ENCODE assay signal across 8 mouse cellular contexts in genomic region chr11:54437823-54438337, GRCm38 (mm10). TPM values are rescaled to one million over a fixed set of nuclear protein-coding genes. Genes with fewer than 3 reads are reported as not detected.
DNase-seq lines count a peak whose midpoint lies in the region; ATAC-seq and TF ChIP-seq lines count a peak whose summit lies in the region.

Fnip1 (plus strand) TSS chr11:54438199.

- peak within 1 kb of the TSS; percentile 92 for H3K9ac ChIP-seq in embryonic facial prominence, embryonic 13.5 days
- peak within 1 kb of the TSS; percentile 98 for H3K9ac ChIP-seq in heart, adult 2 months (ENCODE audit: low read depth, low read length)
- peak within 1 kb of the TSS; percentile 93 for H3K9ac ChIP-seq in limb, embryonic 13.5 days
- peak within 1 kb of the TSS; percentile 92 for H3K9ac ChIP-seq in midbrain, embryonic 16.5 days (ENCODE audit: low read depth, low read length)

- no peak for TF ChIP-seq CTCF in heart, adult 2 months (IDR thresholded peaks at IDR 0.05)

- peak; percentile 86 for DNase-seq in 3134 (ENCODE audit: extremely low read depth, insufficient read length, low spot score)
- DNase-seq in adrenal gland, postnatal 36 days = peak; percentile 97
- peak; percentile 95 to 97 for DNase-seq in heart, adult 2 months
- peak; percentile 93 to 94 for DNase-seq in kidney, adult 8-10 months
- peak; percentile 85 to 96 for DNase-seq in spleen, postnatal 10 days (ENCODE audit: low spot score in 2 of 2)

- peak; percentile 45 for TF ChIP-seq POLR2A in heart, adult 2 months (IDR thresholded peaks at IDR 0.05; ENCODE audit: insufficient read depth, low read depth, low read length)

- intact Hi-C loops in heart, adult 2 months (cut with DNase I) = loop anchor here (2.0 to 5.0 kb wide), 2 partner anchors 83 to 1024 kb away; partner anchors contain the start of gene Atox1

- peaks cover 3% of the 10 kb centered on the region; the same call in 1 of the 2 replicates for H3K79me2 ChIP-seq in heart, adult 2 months (replicated peaks; ENCODE audit: control insufficient read depth, insufficient read depth, low read length)

- H3K4me1 ChIP-seq in embryonic facial prominence, embryonic 13.5 days = peaks cover 11% of the 10 kb centered on the region; the same call in 1 of the 2 replicates
- H3K4me1 ChIP-seq in heart, adult 2 months (ENCODE audit: control insufficient read depth, insufficient read depth, low read length) = peaks cover 4% of the 10 kb centered on the region
- peaks cover 18% of the 10 kb centered on the region for H3K4me1 ChIP-seq in limb, embryonic 13.5 days
- H3K4me1 ChIP-seq in midbrain, embryonic 16.5 days (ENCODE audit: control insufficient read depth, insufficient read depth, low read length) = peaks cover 23% of the 10 kb centered on the region

- peak within 1 kb of the TSS; percentile 91 for H3K4me3 ChIP-seq in embryonic facial prominence, embryonic 13.5 days
- H3K4me3 ChIP-seq in heart, adult 2 months = peak within 1 kb of the TSS; percentile 97
- H3K4me3 ChIP-seq in limb, embryonic 13.5 days = peak within 1 kb of the TSS; percentile 94
- H3K4me3 ChIP-seq in midbrain, embryonic 16.5 days (ENCODE audit: low read depth, low read length) = peak within 1 kb of the TSS; percentile 97

- H3K9me3 ChIP-seq in embryonic facial prominence, embryonic 13.5 days = no peaks in the 10 kb centered on the region
- H3K9me3 ChIP-seq in limb, embryonic 13.5 days = no peaks in the 10 kb centered on the region
- no peaks in the 10 kb centered on the region for H3K9me3 ChIP-seq in midbrain, embryonic 16.5 days (replicated peaks; ENCODE audit: control insufficient read depth, low read length, poor library complexity, severe bottlenecking)

- no peaks in the 10 kb centered on the region for H3K27me3 ChIP-seq in embryonic facial prominence, embryonic 13.5 days
- H3K27me3 ChIP-seq in heart, adult 2 months (ENCODE audit: control insufficient read depth, insufficient read depth, low read length) = no peaks in the 10 kb centered on the region
- H3K27me3 ChIP-seq in limb, embryonic 13.5 days = no peaks in the 10 kb centered on the region
- H3K27me3 ChIP-seq in midbrain, embryonic 16.5 days (ENCODE audit: control insufficient read depth, insufficient read depth, low read depth, low read length) = no peaks in the 10 kb centered on the region

- H3K4me2 ChIP-seq in embryonic facial prominence, embryonic 13.5 days = peak within 1 kb of the TSS; percentile 71
- peak within 1 kb of the TSS; percentile 77 for H3K4me2 ChIP-seq in limb, embryonic 13.5 days (replicated peaks)
- peak within 1 kb of the TSS; percentile 71 for H3K4me2 ChIP-seq in midbrain, embryonic 16.5 days (ENCODE audit: low read length)

- WGBS in embryonic facial prominence, embryonic 13.5 days = under 1% methylated on average over 47 of the region's 47 CpGs
- WGBS in heart, adult 2 months = under 1% methylated on average over 35 of the region's 47 CpGs
- WGBS in limb, embryonic 13.5 days = under 1% methylated on average over 45 of the region's 47 CpGs
- WGBS in midbrain, embryonic 16.5 days = 0% methylated on average over 47 of the region's 47 CpGs

- H3K27ac ChIP-seq in embryonic facial prominence, embryonic 13.5 days = peak within 1 kb of the TSS; percentile 86
- peak within 1 kb of the TSS; percentile 99 for H3K27ac ChIP-seq in heart, adult 2 months
- H3K27ac ChIP-seq in limb, embryonic 13.5 days = peak within 1 kb of the TSS; percentile 83
- peak within 1 kb of the TSS; percentile 83 for H3K27ac ChIP-seq in midbrain, embryonic 16.5 days (ENCODE audit: low read length)

- ATAC-seq in embryonic facial prominence, embryonic 13.5 days (ENCODE audit: insufficient number of reproducible peaks, insufficient read depth, low FRiP score, low TSS enrichment, low read depth) = peak; percentile 96
- peak; percentile 95 for ATAC-seq in limb, embryonic 13.5 days (ENCODE audit: low FRiP score, low read depth)
- ATAC-seq in midbrain, embryonic 16.5 days = peak; percentile 97

- no peak for TF ChIP-seq EP300 in heart, adult 2 months (IDR thresholded peaks at IDR 0.05; ENCODE audit: insufficient read depth, low read depth, low read length)

- no peaks in the 10 kb centered on the region for H3K36me3 ChIP-seq in embryonic facial prominence, embryonic 13.5 days
- H3K36me3 ChIP-seq in heart, adult 2 months (ENCODE audit: control insufficient read depth, insufficient read depth, low read length) = peaks cover 16% of the 10 kb centered on the region
- H3K36me3 ChIP-seq in limb, embryonic 13.5 days = no peaks in the 10 kb centered on the region
- no peaks in the 10 kb centered on the region for H3K36me3 ChIP-seq in midbrain, embryonic 16.5 days (ENCODE audit: control insufficient read depth, insufficient read depth, low read length)

RNA-seq across cellular contexts. Expression of gene Fnip1, which starts in this region (rescaled TPM):
- total RNA-seq in adrenal gland, postnatal 36 days (2021) = 10 to 100 TPM; 25.5 to 31.3 TPM
- polyA plus RNA-seq in embryonic facial prominence, embryonic 13.5 days (2015; fragmentation: Nextera tagmentation; extraction: Ambion mirVana) = 11.4 and 13.2 TPM in 2 replicates
- total RNA-seq in heart, adult 2 months (2021) = 10 to 100 TPM; 30.4 to 42.9 TPM
- polyA plus RNA-seq in heart, adult 2 months (2012; rRNA removed) = 4.8 and 11.4 TPM in 2 replicates
- 10.3 and 11.6 TPM in 2 replicates for polyA plus RNA-seq in limb, embryonic 13.5 days (2015; fragmentation: Nextera tagmentation; extraction: Ambion mirVana)
- 12.3 and 13.0 TPM in 2 replicates for polyA plus RNA-seq in midbrain, embryonic 16.5 days (2015; fragmentation: Nextera tagmentation; extraction: Ambion mirVana)

Comparison
In these comparisons a context has a peak if more than half of its experiments do, and no peak if none do; other contexts are left out.
1. Peak in every context shown above with its lines: DNase-seq, ATAC-seq, H3K4me3 ChIP-seq and H3K27ac ChIP-seq.